Mouse (Mus musculus): Measurements from ENCODE around the gene Kcnj13.

Kcnj13 gene

DNA sequence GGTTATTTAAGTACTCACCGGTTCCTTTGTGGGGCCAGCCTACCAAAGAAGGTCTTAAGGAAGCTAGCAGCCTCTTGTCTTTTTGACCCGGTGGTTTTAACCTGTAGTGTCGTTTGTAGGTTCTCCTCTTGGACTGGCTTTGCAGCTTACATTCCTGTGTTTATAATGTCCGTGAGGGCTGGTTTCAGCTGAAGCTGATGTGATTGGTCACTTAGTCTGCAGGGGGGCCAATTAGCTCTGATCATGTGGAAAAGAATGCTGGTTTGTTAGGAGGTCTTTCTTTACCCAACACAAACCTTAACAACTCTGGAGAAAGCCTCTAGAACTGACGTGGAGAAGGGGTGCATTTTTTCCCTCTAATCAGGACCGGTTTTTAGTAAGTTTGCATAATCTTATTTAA is at the start of gene Kcnj13:
TSS of gene Kcnj13 (minus strand) at position 136 of the 400 bp plus-strand sequence.
- no peak for DNase-seq (ENCODE audit: low read depth, low spot score)

DNA sequence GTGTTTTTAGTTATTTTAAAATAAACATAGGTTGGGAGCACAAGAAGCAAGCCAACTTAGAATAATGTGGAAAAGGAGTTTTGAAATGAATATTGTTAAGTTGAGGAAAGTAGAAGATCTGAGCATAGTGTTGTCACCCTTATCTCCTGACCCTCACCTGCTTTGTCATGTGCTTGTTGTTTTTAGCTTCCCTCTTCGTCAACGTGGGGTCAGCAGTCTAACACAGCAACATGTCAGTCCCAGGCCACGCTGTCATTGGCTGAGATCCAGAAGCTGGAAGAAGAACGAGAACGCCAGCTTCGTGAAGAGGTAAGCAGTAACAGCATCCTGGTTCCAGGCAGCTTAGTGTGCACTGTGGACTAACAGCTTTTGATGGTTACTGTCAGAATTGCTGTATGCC is 42.1 kb upstream of the Kcnj13 start:
- no peak for DNase-seq (ENCODE audit: low read depth, low spot score)

DNA sequence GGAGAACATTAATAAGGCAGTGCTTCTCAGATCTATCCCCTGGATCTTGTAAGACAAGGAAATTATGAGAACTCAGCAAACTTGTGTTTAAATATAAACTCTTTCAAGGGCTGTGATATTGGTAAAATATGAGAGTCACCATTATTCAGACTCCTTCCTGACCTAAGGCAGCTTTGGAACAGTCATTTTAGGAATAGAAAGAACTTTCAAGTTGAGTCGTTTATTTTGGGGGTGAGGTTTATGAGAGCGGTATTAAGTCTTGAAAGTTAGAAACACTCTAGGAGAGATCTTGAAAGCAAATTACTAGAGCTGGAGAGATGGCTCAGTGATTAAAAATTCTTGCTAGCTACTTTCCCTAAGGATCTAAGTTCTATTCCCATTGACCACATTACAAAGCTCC is 40.6 kb upstream of the Kcnj13 start:
- DNase-seq (ENCODE audit: low read depth, low spot score): no peak

DNA sequence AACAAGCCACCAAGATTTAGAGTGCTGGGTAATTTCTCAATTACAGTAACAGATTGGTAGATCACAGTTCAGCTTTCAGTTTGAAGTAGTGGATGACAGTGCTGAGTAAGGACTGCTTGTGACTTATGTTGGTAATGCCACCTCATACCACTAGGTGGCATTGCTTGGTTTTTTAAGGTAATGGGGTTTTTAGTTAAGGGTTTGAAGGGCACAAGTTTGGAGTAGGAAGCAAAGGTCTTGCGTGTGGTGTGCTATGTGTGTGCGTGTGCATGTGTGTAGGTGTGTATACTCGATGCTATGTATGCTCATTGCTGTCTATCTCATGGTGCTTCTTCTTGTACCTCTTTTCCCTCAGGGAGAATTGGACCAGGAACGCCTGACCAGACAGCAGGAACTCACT is 24.2 kb upstream of the Kcnj13 start:
- DNase-seq (ENCODE audit: low read depth, low spot score): peak; percentile 79

DNA sequence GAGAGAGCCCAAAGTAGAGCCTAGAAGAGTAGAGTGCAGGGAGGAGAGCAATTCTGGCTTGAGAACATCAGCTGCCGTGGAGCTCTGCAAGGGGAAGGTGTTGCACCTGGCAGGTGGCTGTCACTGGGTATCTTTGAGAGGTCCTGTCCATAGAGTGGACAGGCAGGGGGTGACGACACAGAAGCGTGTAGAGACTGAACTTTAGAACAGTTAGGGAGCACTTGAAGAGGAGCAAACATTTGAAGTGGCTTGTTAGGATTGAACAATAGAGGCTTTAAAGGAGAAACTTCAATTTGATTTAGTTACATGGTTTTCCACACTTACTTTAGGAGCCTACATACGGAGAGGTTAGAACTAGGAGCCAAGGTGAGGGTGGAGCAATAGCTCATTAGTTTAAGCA is 14.9 kb upstream of the Kcnj13 start:
- DNase-seq (ENCODE audit: low read depth, low spot score): no peak

DNA sequence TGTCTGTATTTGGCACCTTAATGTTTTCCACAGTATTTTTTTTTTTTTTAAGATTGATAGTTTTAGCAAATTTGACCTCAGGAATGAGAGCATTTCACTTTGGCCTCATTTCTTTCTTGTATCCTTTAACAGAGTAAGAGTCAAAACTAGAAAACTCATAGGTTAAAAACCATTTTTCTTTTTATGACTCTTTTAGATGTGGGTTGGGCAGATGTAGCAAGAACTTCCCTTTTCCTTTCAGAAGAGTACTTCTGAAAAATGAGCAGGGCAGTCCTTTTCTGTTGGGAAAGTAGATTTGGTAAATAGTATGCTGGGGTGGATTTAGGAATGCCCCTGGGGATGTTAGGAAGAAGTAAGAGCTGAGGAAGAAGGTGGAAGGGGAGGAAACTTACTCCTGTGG is 11.5 kb upstream of the Kcnj13 start:
- DNase-seq (ENCODE audit: low read depth, low spot score): no peak

DNA sequence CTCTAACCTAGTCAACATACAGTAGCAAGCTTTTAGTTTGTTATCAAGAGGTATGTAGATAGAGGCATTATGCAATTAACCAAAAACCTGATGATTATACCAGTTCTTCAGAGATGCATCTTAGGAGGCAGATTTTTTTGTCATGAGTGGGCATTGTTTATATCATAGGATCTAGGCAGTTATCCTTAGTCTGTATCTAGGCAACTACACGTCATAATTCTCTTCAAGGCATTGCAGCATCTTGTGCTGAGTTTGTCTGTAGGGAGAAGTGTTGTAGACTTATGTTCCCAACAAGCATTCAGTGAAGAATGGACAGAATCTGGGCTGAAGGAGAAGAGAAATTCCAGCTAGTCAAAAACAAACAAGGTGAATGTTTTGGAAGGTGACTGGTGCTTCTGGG is 10.2 kb upstream of the Kcnj13 start:
- DNase-seq (ENCODE audit: low read depth, low spot score): no peak

DNA sequence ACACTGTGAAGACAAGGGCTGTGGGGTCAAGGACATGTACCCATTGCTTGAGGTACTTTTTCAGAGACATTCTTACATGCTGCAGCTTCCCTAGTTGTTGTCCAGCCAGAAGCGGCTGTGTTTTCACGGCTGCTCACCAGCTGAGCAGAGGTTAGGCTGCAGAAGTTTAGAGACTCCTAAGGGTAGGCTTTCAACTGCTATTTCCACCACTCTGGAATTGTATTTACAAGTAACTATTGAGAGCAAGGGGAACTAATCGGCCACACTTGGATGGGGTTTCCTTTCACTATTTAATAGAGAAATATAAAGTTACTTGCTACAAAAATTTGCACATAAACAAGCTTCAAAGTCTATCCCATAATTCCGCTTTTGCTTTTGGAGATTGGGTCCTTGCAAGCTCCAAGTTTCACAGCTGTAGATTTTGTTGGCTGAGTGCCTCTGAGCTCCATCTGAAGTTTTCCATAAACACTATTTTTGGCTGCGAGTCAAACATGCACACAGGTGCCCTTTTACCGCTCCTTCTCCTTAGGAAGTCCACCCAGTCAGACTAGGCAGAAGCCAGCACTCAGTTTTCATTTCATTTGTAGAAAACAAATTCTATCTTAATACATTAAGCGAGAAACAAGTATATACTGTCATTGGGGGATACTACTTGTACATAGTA is 2.5 kb upstream of the Kcnj13 start:
- DNase-seq (ENCODE audit: low read depth, low spot score): no peak

DNA sequence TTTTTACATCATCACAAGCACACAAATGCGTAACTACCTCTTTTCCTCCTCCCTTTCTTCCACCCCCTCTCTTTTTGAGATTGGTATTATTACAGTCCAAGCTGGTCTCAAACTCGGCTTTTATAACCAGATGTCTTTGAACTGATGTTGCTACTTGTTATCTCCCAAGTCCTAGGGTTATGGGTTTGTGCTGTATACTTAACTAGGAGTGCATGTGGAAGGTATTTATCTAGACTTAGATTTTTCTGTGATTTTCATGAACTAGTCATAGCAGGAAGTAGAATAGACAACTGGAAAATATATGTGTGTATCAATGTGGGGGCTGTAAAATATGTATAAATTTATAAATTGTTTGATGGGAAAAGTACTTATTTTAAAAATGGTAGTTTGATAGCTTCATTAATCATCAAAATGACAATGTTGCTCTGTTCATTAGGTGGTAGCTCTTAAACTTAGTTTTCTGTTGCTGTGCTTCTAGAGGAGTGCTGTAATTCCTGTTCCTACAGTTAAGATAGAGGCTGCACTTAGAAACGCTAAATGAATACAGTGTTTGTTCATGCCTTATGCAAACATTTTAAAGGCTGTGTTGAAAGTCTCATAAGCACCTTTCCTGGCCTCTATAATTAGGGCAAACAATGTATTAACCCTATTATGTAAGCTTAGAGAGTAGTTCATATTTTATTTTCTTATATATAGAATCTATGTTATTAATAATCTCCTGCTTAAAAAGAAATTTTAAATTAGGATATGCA is 909 bp downstream of the Kcnj13 start:
- DNase-seq (ENCODE audit: low read depth, low spot score): no peak

DNA sequence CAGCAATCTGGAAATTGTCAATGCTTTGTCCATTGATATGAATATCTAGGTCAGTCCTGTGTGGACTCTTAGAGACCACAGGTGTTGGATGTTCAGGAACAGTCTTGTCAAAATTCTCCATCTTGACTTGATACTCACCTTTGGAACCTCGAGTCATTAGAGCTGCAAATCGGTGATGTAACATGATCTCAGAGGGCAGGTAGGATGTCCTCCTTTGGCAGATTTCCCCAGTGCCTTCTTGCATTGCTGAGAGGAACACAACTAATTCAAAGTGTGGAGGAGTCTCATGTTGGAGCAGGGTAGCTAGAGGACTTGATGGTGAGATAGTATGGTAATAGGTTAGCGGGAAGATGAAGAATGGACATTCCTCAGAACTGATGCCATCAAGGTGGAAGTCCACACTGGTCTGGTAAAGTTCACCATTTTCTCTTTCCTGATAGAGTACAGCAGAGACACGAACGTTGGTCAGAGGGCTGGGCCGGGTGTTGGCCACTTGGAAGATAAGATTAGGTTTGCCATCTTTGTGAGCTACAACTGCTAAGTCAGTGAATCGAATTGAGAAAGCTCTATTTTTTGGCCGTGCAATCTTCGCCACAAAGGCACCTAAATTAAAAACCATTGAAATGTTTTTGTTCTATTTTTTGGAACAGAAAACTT is 8.0 kb downstream of the Kcnj13 start:
- no peak for DNase-seq (ENCODE audit: low read depth, low spot score)

DNA sequence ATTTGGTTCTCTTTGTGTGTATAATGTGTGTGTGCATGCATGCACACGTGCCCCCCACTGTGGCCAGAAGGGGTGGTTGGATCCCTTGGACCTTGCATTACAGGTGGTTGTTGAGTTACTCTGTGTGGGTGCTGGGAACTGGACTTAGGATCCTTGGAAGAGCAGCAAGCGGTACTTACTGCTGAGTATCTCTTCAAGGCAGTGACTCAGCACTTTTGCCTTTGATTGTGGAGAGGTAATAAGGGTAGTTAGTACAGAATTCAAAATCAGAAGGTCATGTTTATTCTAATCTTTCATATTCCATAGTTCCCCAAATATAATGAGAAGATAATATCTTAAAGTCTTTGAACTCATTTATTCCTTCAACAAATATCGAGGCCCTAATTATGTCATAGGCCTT is 13.4 kb downstream of the Kcnj13 start:
- DNase-seq (ENCODE audit: low read depth, low spot score): no peak

DNA sequence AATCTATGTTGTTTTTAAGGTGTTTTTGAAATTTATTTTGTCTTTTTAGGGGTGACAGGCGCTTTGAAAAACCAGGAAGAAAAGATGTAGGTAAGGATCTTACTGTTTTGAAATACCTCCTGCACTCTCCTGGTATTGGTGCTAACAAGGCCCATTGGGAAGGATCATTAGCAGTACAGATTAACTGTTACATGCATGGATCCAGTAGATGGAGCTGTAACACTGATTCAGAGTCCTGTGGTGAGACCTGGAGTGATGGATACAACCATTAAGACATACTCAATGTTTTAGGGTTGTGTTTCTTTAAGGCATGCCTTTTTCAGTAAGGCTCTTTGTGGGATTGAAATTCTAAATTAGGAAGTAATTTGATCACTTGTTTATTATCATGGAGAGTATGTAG is 14.6 kb downstream of the Kcnj13 start:
- DNase-seq (ENCODE audit: low read depth, low spot score): peak; percentile 22

DNA sequence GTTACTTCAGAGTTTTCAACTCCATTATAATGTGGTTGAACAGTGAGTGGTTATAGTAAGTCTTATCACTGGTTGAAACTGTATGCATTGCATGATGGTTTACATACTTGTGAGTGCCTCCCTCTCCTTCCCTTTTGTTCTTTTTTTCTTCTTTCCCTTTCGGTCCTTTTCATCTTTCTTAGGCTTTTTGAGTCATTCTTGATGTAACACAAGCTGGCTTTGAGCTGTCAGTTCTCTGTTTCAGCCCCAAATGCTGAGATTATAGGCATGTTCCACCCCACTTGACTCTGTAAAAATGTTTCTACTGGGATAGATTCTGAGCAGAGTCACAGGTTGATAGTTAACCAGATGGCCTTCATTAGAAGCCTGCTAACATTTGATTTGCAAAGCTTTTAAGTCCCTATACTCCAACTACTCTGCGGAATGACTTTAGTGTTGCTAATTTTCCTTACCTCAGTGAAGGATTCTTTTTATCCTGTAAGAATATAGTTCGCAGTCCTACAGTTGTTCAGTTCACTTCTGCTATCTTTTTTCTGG is 16.4 kb downstream of the Kcnj13 start:
- DNase-seq (ENCODE audit: low read depth, low spot score): peak; percentile 8

DNA sequence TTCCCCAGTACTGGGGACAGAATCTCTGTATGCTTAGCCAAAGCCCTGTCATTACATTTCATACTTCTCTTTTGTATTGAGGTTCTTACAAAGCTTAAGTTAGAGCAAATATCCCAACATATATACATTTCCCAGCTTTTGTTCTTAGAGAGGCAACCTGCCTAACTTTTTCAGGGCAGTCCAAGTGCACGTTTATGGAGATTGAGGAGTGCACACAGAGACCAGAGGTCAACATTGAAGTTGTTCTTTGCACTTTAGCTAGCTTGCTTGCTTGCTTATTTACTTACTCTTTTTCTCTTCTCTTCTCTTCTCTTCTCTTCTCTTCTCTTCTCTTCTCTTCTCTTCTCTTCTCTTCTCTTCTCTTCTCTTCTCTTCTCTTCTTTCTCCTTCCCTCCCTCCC is 34.3 kb downstream of the Kcnj13 start:
- no peak for DNase-seq (ENCODE audit: low read depth, low spot score)

DNA sequence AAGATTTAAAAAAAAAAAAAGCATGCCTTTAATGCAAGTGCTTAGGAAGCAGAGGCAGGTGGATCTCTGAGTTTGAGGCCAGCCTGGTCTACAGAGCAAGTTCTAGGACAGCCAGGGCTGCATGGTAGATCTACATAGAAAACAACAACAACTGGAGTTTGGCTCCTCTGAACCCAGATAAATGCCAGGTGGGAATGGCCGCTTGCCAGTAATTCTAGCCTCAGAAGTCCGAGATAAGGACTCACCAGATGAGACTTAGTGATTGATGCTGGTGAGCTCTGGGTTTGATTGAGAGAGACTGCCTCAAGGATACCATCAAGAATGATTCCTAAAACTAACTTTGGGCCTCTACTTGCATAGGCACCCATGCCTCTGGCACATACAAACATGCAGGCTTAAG is 44.0 kb downstream of the Kcnj13 start:
- no peak for DNase-seq (ENCODE audit: low read depth, low spot score)

Data from CD4-positive, CD25-positive, alpha-beta regulatory T cell, adult 2 months (primary cell).